Mouse (Mus musculus): Measurements from ENCODE around the gene Casp9. TPM values are rescaled to one million over a fixed set of nuclear protein-coding genes. Genes with fewer than 3 reads are reported as not detected.

Casp9 gene
- total and polyA plus RNA-seq, 3 experiments, result 2.8 to 6.4 TPM; not detected in 1

DNA sequence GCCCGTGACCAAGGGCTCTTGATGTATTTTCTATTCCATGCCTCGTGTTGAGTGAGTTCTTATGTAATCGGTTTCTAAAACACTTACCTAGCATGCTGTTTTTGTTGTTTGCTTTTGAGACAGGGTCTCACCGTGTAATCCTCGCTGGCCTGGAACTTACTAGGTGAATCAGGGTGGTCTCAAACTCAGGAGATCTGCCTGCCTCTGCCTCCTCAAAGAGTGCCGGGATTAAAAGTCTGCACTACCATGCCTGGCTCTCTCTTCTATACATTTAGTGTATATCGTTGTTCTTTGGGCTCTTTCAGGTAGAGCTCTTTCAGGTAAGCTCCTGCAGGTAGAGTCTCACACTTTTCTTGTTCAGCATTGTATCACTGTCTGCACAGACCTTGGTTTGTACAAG lies 1.9 kb upstream of the Casp9 start:
- Histone ChIP-seq H3K27ac (ENCODE audit: control insufficient read depth, low read depth, low read length) (no peak overlapping the region), H3K36me3 (ENCODE audit: control insufficient read depth in 1 of 2, insufficient read depth in 2 of 2, low read length in 2 of 2) (peaks cover 0 to 6% of the 10 kb centered on the region in 2 experiments; a peak in 2 of 4 replicates), H3K9me3 (replicated peaks; ENCODE audit: insufficient read depth, low read length) (no peaks in the 10 kb centered on the region), H3K79me2 (ENCODE audit: control insufficient read depth, insufficient read depth, low read length, poor library complexity) (peaks cover 2% of the 10 kb centered on the region; the same call in 1 of the 2 replicates), H3K27me3 (ENCODE audit: control insufficient read depth in 1 of 2, insufficient read depth in 2 of 2, low read length in 2 of 2) (no peaks in the 10 kb centered on the region), H3K4me3 (ENCODE audit: control insufficient read depth in 1 of 2, insufficient read depth in 1 of 2, low read depth in 2 of 2, low read length in 2 of 2) (no peak overlapping the region; a peak in 1 of 4 replicates), H3K9ac (ENCODE audit: control insufficient read depth, low read depth, low read length, poor library complexity, severe bottlenecking) (no peak overlapping the region), H3K4me1 (ENCODE audit: control insufficient read depth in 1 of 2, insufficient read depth in 2 of 2, low read length in 2 of 2) (peaks cover 6 to 8% of the 10 kb centered on the region in 2 experiments)
- peak; percentile 16 for DNase-seq (ENCODE audit: low read depth, low spot score)
- no peak for TF ChIP-seq RAD21 (IDR thresholded peaks at IDR 0.05; ENCODE audit: low read depth, low read length)
- no peak for TF ChIP-seq USF2 (IDR thresholded peaks at IDR 0.05; ENCODE audit: borderline replicate concordance in 1 of 2, insufficient read depth in 1 of 2, low read depth in 1 of 2, low read length in 2 of 2)
- no peak for TF ChIP-seq CTCF (IDR thresholded peaks at IDR 0.05 in 2 of 3, conservative IDR thresholded peaks at IDR 0.05 in 1 of 3; ENCODE audit: control insufficient read depth in 1 of 3, insufficient read depth in 1 of 3, low read depth in 2 of 3, low read length in 3 of 3, poor library complexity in 1 of 3, severe bottlenecking in 1 of 3)
- no peak for TF ChIP-seq GATA1 (IDR thresholded peaks at IDR 0.05; ENCODE audit: low read depth, low read length)
- no peak for TF ChIP-seq ZMIZ1 (IDR thresholded peaks at IDR 0.05; ENCODE audit: low read depth, low read length)
- TF ChIP-seq MAFK (IDR thresholded peaks at IDR 0.05; ENCODE audit: borderline replicate concordance, low read depth, low read length), result no peak
- no peak for TF ChIP-seq ZNF384 (IDR thresholded peaks at IDR 0.05; ENCODE audit: low read depth, low read length)
- no peak for TF ChIP-seq KAT2A (conservative IDR thresholded peaks at IDR 0.05; ENCODE audit: low read depth, low read length)
- no peak for TF ChIP-seq EP300 (IDR thresholded peaks at IDR 0.05; ENCODE audit: low read depth in 1 of 2, low read length in 2 of 2)
- TF ChIP-seq E2F4 (IDR thresholded peaks at IDR 0.05; ENCODE audit: borderline replicate concordance, low read depth, low read length), result no peak
- no peak for TF ChIP-seq SMC3 (IDR thresholded peaks at IDR 0.05; ENCODE audit: low read depth, low read length)
- TF ChIP-seq NRF1 (IDR thresholded peaks at IDR 0.05; ENCODE audit: insufficient read depth, low read depth, low read length, poor library complexity, severe bottlenecking), result no peak
- TF ChIP-seq ZKSCAN1 (IDR thresholded peaks at IDR 0.05; ENCODE audit: low read depth, low read length), result no peak
- no peak for TF ChIP-seq TBP (IDR thresholded peaks at IDR 0.05; ENCODE audit: low read depth, low read length)
- TF ChIP-seq ETS1 (IDR thresholded peaks at IDR 0.05; ENCODE audit: low read depth, low read length), result no peak
- no peak for TF ChIP-seq MXI1 (IDR thresholded peaks at IDR 0.05; ENCODE audit: low read depth, low read length)
- no peak for TF ChIP-seq HCFC1 (IDR thresholded peaks at IDR 0.05; ENCODE audit: low read depth, low read length)
- TF ChIP-seq SIN3A (IDR thresholded peaks at IDR 0.05; ENCODE audit: low read length), result no peak
- no peak for TF ChIP-seq POLR2AphosphoS5 (IDR thresholded peaks at IDR 0.05; ENCODE audit: borderline replicate concordance, low read depth, low read length)
- no peak for TF ChIP-seq GABPA (IDR thresholded peaks at IDR 0.05; ENCODE audit: low read depth, low read length)

DNA sequence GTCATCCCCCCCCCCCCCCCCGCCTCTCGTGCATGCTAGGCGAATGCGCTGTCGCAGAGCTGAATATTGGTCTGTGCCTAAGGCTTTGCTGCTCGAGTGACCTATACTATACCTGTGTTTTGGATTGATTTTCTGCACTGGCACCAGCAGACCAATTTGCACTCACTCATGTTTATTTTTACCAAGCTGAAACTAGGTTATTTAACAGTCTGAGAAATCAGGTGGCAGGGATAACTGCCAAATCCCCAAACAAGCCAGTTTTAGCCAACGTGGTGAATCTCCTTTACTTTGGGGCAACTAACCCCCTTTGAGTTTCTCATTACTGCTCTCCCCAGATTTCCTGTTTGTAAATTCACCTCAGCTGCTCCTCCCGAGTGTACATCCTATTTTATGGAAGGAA lies 1.5 kb upstream of the Casp9 start:
- H3K4me3 ChIP-seq (ENCODE audit: control insufficient read depth in 1 of 2, insufficient read depth in 1 of 2, low read depth in 2 of 2, low read length in 2 of 2), result no peak overlapping the region
- H3K27ac ChIP-seq (ENCODE audit: control insufficient read depth, low read depth, low read length), result no peak overlapping the region
- no peaks in the 10 kb centered on the region for H3K9me3 ChIP-seq (replicated peaks; ENCODE audit: insufficient read depth, low read length)
- H3K4me1 ChIP-seq (ENCODE audit: control insufficient read depth in 1 of 2, insufficient read depth in 2 of 2, low read length in 2 of 2), result peaks cover 6 to 8% of the 10 kb centered on the region in 2 experiments
- TF ChIP-seq NELFE (IDR thresholded peaks at IDR 0.05; ENCODE audit: low read depth, low read length) (no peak), ETS1 (IDR thresholded peaks at IDR 0.05; ENCODE audit: low read depth, low read length) (no peak), MYB (IDR thresholded peaks at IDR 0.05; ENCODE audit: low read depth, low read length) (no peak), ZC3H11A (IDR thresholded peaks at IDR 0.05; ENCODE audit: low read depth, low read length) (no peak), TAL1 (IDR thresholded peaks at IDR 0.05; ENCODE audit: low read length) (no peak), TCF12 (IDR thresholded peaks at IDR 0.05; ENCODE audit: low read depth, low read length) (no peak), ZMIZ1 (IDR thresholded peaks at IDR 0.05; ENCODE audit: low read depth, low read length) (no peak), HCFC1 (IDR thresholded peaks at IDR 0.05; ENCODE audit: low read depth, low read length) (no peak), MAX (IDR thresholded peaks at IDR 0.05; ENCODE audit: low read length) (no peak), TBP (IDR thresholded peaks at IDR 0.05; ENCODE audit: low read depth, low read length) (no peak), POLR2AphosphoS5 (IDR thresholded peaks at IDR 0.05; ENCODE audit: borderline replicate concordance, low read depth, low read length) (no peak), JUND (IDR thresholded peaks at IDR 0.05; ENCODE audit: low read depth, low read length) (no peak), MXI1 (IDR thresholded peaks at IDR 0.05; ENCODE audit: low read depth, low read length) (no peak), KAT2A (conservative IDR thresholded peaks at IDR 0.05; ENCODE audit: low read depth, low read length) (no peak), BHLHE40 (IDR thresholded peaks at IDR 0.05; ENCODE audit: borderline replicate concordance, low read depth, low read length) (no peak), MAFK (IDR thresholded peaks at IDR 0.05; ENCODE audit: borderline replicate concordance, low read depth, low read length) (no peak), SMC3 (IDR thresholded peaks at IDR 0.05; ENCODE audit: low read depth, low read length) (no peak)
- peaks cover 0 to 6% of the 10 kb centered on the region in 2 experiments; a peak in 2 of 4 replicates for H3K36me3 ChIP-seq (ENCODE audit: control insufficient read depth in 1 of 2, insufficient read depth in 2 of 2, low read length in 2 of 2)
- H3K9ac ChIP-seq (ENCODE audit: control insufficient read depth, low read depth, low read length, poor library complexity, severe bottlenecking), result no peak overlapping the region
- H3K27me3 ChIP-seq (ENCODE audit: control insufficient read depth in 1 of 2, insufficient read depth in 2 of 2, low read length in 2 of 2), result no peaks in the 10 kb centered on the region
- peaks cover 2% of the 10 kb centered on the region; the same call in 1 of the 2 replicates for H3K79me2 ChIP-seq (ENCODE audit: control insufficient read depth, insufficient read depth, low read length, poor library complexity)
- peak; percentile 18 for DNase-seq (ENCODE audit: low read depth, low spot score)
